Mouse (Mus musculus): ENCODE measurements around the gene Chst15. TPM values are rescaled to one million over a fixed set of nuclear protein-coding genes. Genes with fewer than 3 reads are reported as not detected.

Gene Chst15
- polyA plus RNA-seq, 1 experiment from 2014 or later, result 18.3 TPM

DNA sequence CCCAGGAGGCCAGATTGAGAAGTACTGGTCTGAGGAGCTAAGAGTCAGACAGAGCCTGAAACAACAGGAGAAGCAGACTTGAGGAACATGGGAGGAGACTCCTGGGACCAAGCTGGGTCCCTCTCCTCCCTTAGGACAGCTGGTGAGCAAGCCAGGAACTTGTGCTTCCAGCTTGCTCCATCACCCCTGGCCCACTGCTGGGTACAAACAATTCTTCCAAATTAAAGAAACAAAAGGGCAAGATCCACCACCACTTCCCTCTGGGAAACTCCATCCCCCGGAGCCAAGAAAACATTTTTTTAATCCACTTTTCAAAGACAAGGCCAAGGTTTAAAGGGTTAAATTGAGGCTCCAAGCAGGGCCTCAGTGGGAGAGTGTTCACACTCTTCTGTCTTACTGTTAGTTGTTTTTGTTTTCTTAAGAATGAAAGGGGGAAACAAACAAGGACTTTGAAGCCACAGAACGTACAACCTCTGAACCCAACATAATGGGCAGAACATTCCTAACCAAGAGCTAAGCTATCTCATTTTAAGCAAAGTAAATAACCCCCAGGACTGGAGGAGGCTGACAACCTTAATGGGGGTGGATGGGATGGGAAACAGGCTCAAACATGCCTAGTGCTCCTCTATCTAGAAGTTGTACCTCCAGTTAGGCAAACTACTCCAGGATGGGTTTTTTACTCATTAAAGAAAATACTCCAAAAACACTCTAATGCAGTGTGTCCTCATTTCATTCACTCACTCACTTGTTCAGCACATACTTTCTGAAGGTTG, 43.1 kb downstream of the Chst15 start:
- TF ChIP-seq CTCF (IDR thresholded peaks at IDR 0.05; ENCODE audit: low read depth), result no peak
- DNase-seq (no peak), ATAC-seq (ENCODE audit: insufficient read depth) (no peak)
- Histone ChIP-seq H3K9ac (no peak overlapping the region), H3K4me1 (ENCODE audit: insufficient read depth) (no peaks in the 10 kb centered on the region; the same call in 1 of the 2 replicates), H3K27ac (ENCODE audit: low read depth) (no peak overlapping the region), H3K36me3 (ENCODE audit: insufficient read depth) (0 out of 2 replicates have a peak, but pooled peaks cover 2% of the 10 kb centered on the region), H3K9me3 (ENCODE audit: low read depth, low read length) (no peaks in the 10 kb centered on the region), H3K4me2 (no peak overlapping the region), H3K4me3 (ENCODE audit: low read depth, low read length) (no peak overlapping the region), H3K27me3 (ENCODE audit: insufficient read depth, low read length) (no peaks in the 10 kb centered on the region)
- 55% methylated on average over 2 of the region's 2 CpGs for WGBS

DNA sequence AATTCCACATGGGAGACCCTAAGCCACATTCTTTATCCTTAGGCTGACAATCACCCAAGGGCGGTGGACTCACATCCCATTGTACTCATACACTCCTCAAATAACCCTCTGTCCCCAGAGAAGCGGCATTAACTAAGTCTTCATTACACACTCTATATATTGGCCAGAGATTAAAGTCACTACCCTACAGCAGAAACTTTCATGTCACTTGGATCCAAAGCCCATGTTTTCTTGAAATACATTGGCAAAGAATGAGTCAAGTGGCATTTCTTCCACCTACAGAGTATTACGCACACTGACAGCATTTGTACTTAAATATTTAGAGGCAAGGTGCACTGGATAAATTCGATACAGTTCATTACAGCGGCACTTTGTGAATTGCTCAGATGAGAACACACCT, 44.0 kb downstream of the Chst15 start:
- TF ChIP-seq CTCF (IDR thresholded peaks at IDR 0.05; ENCODE audit: low read depth), result no peak
- Histone ChIP-seq H3K27ac (ENCODE audit: low read depth) (no peak overlapping the region), H3K9me3 (ENCODE audit: low read depth, low read length) (no peaks in the 10 kb centered on the region), H3K27me3 (ENCODE audit: insufficient read depth, low read length) (no peaks in the 10 kb centered on the region), H3K9ac (no peak overlapping the region), H3K4me2 (no peak overlapping the region), H3K4me3 (ENCODE audit: low read depth, low read length) (no peak overlapping the region), H3K36me3 (ENCODE audit: insufficient read depth) (0 out of 2 replicates have a peak, but pooled peaks cover 7% of the 10 kb centered on the region), H3K4me1 (ENCODE audit: insufficient read depth) (no peaks in the 10 kb centered on the region; the same call in 1 of the 2 replicates)
- no peak for ATAC-seq (ENCODE audit: insufficient read depth)
- no peak for DNase-seq
- 90% methylated on average over 5 of the region's 5 CpGs for WGBS

DNA sequence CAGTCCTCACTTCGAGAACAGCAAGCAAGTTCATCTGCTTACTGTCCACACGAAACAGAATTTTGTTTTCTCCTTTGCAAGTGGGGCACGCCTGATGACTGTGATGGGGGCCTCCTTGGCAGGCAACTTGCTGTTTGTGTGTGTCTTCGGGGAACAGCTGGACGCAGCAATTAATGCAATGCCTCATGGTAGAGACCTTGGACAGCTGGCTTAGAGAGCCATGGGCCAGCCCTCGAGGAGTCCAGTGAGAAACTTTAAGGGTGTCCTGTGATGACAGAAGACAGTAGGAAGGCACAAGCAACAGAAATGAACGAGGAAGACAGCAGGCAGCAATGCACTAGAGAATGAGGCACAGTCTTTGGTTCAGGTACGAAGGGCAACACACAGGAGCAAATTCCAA, 46.7 kb downstream of the Chst15 start:
- 60% methylated on average over 8 of the region's 8 CpGs for WGBS
- Histone ChIP-seq H3K4me1 (ENCODE audit: insufficient read depth) (no peaks in the 10 kb centered on the region; the same call in 1 of the 2 replicates), H3K9me3 (ENCODE audit: low read depth, low read length) (no peaks in the 10 kb centered on the region), H3K4me2 (no peak overlapping the region), H3K4me3 (ENCODE audit: low read depth, low read length) (no peak overlapping the region), H3K27me3 (ENCODE audit: insufficient read depth, low read length) (no peaks in the 10 kb centered on the region), H3K9ac (no peak overlapping the region), H3K27ac (ENCODE audit: low read depth) (no peak overlapping the region), H3K36me3 (ENCODE audit: insufficient read depth) (peaks cover 18% of the 10 kb centered on the region; the same call in 1 of the 2 replicates)
- DNase-seq (peak; percentile 73), ATAC-seq (ENCODE audit: insufficient read depth) (peak; percentile 58; the same call in 1 of the 2 replicates)
- no peak for TF ChIP-seq CTCF (IDR thresholded peaks at IDR 0.05; ENCODE audit: low read depth)

DNA sequence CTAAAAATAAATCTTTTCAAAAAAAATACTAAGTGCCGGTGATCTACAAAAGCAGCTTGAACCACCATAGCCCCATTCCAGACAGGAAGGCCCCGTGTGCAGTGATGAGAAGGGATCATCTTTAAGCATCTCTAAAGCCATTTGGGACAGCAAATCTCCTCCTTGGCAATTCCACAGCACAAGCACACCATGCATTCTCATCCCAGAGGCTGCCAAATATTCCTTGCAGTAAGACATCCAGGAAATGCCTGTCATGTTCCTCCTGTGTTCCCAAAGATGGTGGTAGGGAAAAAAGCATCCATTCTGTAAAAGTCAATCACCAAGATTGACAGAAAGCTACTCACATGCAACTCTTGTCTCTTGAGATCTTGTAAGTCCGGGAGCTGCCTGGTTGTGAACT, 47.4 kb downstream of the Chst15 start:
- Histone ChIP-seq H3K4me3 (ENCODE audit: low read depth, low read length) (no peak overlapping the region), H3K27me3 (ENCODE audit: insufficient read depth, low read length) (no peaks in the 10 kb centered on the region), H3K9ac (no peak overlapping the region), H3K4me2 (no peak overlapping the region), H3K9me3 (ENCODE audit: low read depth, low read length) (no peaks in the 10 kb centered on the region), H3K27ac (ENCODE audit: low read depth) (no peak overlapping the region), H3K4me1 (ENCODE audit: insufficient read depth) (no peaks in the 10 kb centered on the region; the same call in 1 of the 2 replicates), H3K36me3 (ENCODE audit: insufficient read depth) (peaks cover 18% of the 10 kb centered on the region; the same call in 1 of the 2 replicates)
- 75% methylated on average over 3 of the region's 3 CpGs for WGBS
- ATAC-seq (ENCODE audit: insufficient read depth) (no peak), DNase-seq (no peak)
- no peak for TF ChIP-seq CTCF (IDR thresholded peaks at IDR 0.05; ENCODE audit: low read depth)

DNA sequence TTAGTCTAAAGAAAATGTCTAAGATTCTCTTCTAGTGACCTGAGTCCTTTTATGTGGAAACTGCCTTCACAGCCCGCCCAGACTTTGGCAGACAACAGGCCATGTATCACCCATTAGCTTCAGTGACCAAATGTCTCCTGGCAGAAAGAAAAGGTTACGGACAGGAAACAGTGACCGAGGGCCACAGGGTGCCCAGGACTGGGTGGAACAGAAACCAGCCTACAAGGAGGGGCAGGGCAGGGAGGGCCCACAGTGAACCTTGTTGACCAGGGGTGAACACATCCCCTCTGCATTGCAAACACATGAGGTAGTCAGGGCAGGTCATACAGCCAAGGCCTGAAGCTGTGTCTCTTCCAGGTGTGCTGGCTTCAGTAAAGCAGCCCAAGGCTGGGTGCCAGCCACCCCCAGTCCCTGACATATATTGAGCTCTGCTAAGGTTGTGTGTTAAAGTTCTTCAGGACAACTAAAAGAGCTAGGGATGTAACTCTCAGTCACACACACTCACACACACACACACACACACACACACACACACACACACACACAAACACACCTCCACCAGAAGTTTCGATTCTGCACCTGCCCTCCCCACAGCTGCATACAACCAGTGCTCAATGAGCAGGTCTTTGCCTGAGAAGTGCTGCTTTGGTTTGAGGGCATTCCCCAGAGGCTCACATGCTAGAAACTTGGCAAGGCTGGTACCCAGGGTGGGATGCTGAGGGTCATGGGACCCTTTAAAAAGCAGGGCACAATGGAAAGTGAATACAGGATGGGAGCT, 49.1 kb downstream of the Chst15 start:
- Histone ChIP-seq H3K9ac (no peak overlapping the region), H3K27ac (ENCODE audit: low read depth) (no peak overlapping the region), H3K27me3 (ENCODE audit: insufficient read depth, low read length) (no peaks in the 10 kb centered on the region), H3K4me2 (no peak overlapping the region), H3K4me3 (ENCODE audit: low read depth, low read length) (no peak overlapping the region), H3K9me3 (ENCODE audit: low read depth, low read length) (no peaks in the 10 kb centered on the region), H3K4me1 (ENCODE audit: insufficient read depth) (peaks cover 7% of the 10 kb centered on the region; the same call in 1 of the 2 replicates), H3K36me3 (ENCODE audit: insufficient read depth) (peaks cover 18% of the 10 kb centered on the region; the same call in 1 of the 2 replicates)
- DNase-seq (no peak), ATAC-seq (ENCODE audit: insufficient read depth) (no peak)
- TF ChIP-seq CTCF (IDR thresholded peaks at IDR 0.05; ENCODE audit: low read depth), result no peak
- WGBS, result 79% methylated on average over 4 of the region's 4 CpGs

DNA sequence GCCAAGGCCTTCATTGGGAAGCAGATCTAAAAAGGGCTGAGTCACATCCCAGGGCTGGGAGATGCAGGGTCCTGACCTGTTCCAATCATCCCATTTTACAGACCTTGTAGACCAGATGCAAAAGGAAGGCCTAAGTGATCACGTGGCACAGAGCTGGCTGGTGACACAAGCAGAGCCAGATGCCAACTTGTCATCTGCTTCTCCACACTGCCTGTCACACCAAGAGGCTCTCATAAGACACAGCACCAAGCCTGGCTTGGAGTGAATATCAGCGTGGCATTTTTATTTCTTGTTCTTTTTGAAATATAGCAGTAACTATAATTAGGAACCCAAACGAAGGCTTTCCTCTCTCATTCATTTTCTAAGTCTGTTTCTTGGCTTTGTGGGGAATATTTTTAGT, 52.3 kb downstream of the Chst15 start:
- DNase-seq (no peak), ATAC-seq (ENCODE audit: insufficient read depth) (no peak)
- H3K4me3 ChIP-seq (ENCODE audit: low read depth, low read length), result no peak overlapping the region
- WGBS, result 76% methylated on average over 3 of the region's 3 CpGs
- H3K4me1 ChIP-seq (ENCODE audit: insufficient read depth), result peaks cover 18% of the 10 kb centered on the region; the same call in 1 of the 2 replicates
- TF ChIP-seq CTCF (IDR thresholded peaks at IDR 0.05; ENCODE audit: low read depth), result no peak
- no peak overlapping the region for H3K4me2 ChIP-seq
- H3K27me3 ChIP-seq (ENCODE audit: insufficient read depth, low read length), result no peaks in the 10 kb centered on the region
- no peak overlapping the region for H3K27ac ChIP-seq (ENCODE audit: low read depth)
- H3K36me3 ChIP-seq (ENCODE audit: insufficient read depth), result peaks cover 18% of the 10 kb centered on the region; the same call in 1 of the 2 replicates
- no peaks in the 10 kb centered on the region for H3K9me3 ChIP-seq (ENCODE audit: low read depth, low read length)
- H3K9ac ChIP-seq, result no peak overlapping the region

DNA sequence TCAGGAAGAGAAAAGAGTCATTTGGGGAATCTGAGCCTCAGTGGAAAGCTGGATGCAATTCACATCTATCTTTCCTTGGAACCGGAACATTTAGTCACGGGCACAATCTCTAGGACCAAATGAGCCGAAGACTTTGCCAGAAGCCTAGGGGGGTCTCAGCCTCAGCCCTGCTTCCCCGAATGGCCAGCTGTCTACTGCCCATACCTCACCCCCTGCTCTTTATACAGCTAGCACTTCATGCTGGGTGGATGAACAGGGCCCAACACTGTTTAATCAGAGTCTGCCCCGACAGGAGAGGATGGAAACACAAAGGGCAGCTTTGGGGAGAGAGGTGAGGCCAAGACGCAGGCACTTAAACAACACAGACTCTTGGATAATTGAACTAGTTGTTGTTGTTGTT, 53.8 kb downstream of the Chst15 start:
- Histone ChIP-seq H3K36me3 (ENCODE audit: insufficient read depth) (peaks cover 10% of the 10 kb centered on the region; the same call in 1 of the 2 replicates), H3K4me2 (no peak overlapping the region), H3K4me1 (ENCODE audit: insufficient read depth) (peaks cover 26% of the 10 kb centered on the region), H3K4me3 (ENCODE audit: low read depth, low read length) (no peak overlapping the region), H3K9ac (no peak overlapping the region), H3K27ac (ENCODE audit: low read depth) (peak overlapping the region; percentile 31), H3K27me3 (ENCODE audit: insufficient read depth, low read length) (no peaks in the 10 kb centered on the region), H3K9me3 (ENCODE audit: low read depth, low read length) (no peaks in the 10 kb centered on the region)
- DNase-seq, result peak; percentile 27
- no peak for ATAC-seq (ENCODE audit: insufficient read depth)
- 48% methylated on average over 6 of the region's 6 CpGs for WGBS
- TF ChIP-seq CTCF (IDR thresholded peaks at IDR 0.05; ENCODE audit: low read depth), result no peak
